Mouse (Mus musculus) heart, embryonic 13.5 days (tissue): ENCODE measurements around the gene Cd302. TPM values are rescaled to one million over a fixed set of nuclear protein-coding genes. Genes with fewer than 3 reads are reported as not detected.

Experiments
- ATAC-seq: fragments of 200-750 bp; cut with Nextera tagmentation; 2 replicates; pipeline ENCODE4 v1.8.0; 2017; ENCODE audit warnings: moderate TSS enrichment; ENCODE audit not compliant: insufficient number of reproducible peaks, low FRiP score, low TSS enrichment; ENCODE audit errors: extremely low read depth
- H3K27ac ChIP-seq: fragments of 300-500 bp; sonication (generic); replicated peaks from 2 replicates; pipeline ENCODE4 v1.5.1; 2015; ENCODE audit warnings: moderate library complexity, mild to moderate bottlenecking, inconsistent platforms
- H3K27me3 ChIP-seq: fragments of 300-500 bp; sonication (generic); replicated peaks from 2 replicates; pipeline ENCODE4 v1.6.1; 2015; ENCODE audit warnings: mild to moderate bottlenecking, inconsistent platforms
- H3K36me3 ChIP-seq: fragments of 300-500 bp; sonication (generic); 2 replicates; pipeline ENCODE4 v1.6.1; 2015; ENCODE audit warnings: mild to moderate bottlenecking, inconsistent platforms
- H3K4me1 ChIP-seq: fragments of 300-500 bp; sonication (generic); 2 replicates; pipeline ENCODE4 v1.6.1; 2015; ENCODE audit warnings: inconsistent platforms
- H3K4me2 ChIP-seq: fragments of 300-500 bp; sonication (generic); 2 replicates; pipeline ENCODE4 v1.6.1; 2015; ENCODE audit warnings: inconsistent platforms, mild to moderate bottlenecking, moderate library complexity
- H3K4me3 ChIP-seq: fragments of 300-500 bp; sonication (generic); 2 replicates; pipeline ENCODE4 v1.5.1; 2015; ENCODE audit warnings: moderate library complexity, mild to moderate bottlenecking, inconsistent platforms
- H3K9ac ChIP-seq: fragments of 300-500 bp; sonication (generic); 2 replicates; pipeline ENCODE4 v1.6.1; 2015; ENCODE audit warnings: inconsistent platforms, mild to moderate bottlenecking, moderate library complexity
- H3K9me3 ChIP-seq: fragments of 300-500 bp; sonication (generic); 2 replicates; pipeline ENCODE4 v1.6.1; 2016; ENCODE audit warnings: inconsistent platforms
- WGBS: fragments of 180-500 bp; shearing (Covaris S2); methylation state at CpG from one replicate; pipeline ENCODE4 v1.1.7; 2015; ENCODE audit warnings: mixed read lengths; 5-methylcytosine and 5-hydroxymethylcytosine counted together
- polyA plus RNA-seq: library from polyadenylated mRNA; unstranded; fragments of >200 nt; fragmentation: Nextera tagmentation; extraction: Ambion mirVana; gene quantifications from 2 replicates; pipeline ENCODE4 v1.2.1, GENCODE M21; 2015

The Cd302 gene
- 21.3 and 23.1 TPM in 2 replicates for polyA plus RNA-seq

GRCm38 (mm10) chr2:60284467-60284821 is at the start of gene Cd302:
Cd302 (minus strand) TSS chr2:60284488.
- Histone ChIP-seq H3K4me3 (peak within 1 kb of the TSS; percentile 53), H3K27me3 (0 out of 2 replicates have a peak, but pooled peaks cover 3% of the 10 kb centered on the region), H3K4me2 (peak within 1 kb of the TSS; percentile 75), H3K9me3 (no peaks in the 10 kb centered on the region; the same call in 1 of the 2 replicates), H3K4me1 (peaks cover 18% of the 10 kb centered on the region), H3K27ac (no peak within 1 kb of the TSS), H3K9ac (peak within 1 kb of the TSS; percentile 71), H3K36me3 (no peaks in the 10 kb centered on the region)
- WGBS, result 40% methylated on average over 4 of the region's 4 CpGs
- no peak for ATAC-seq

GRCm38 (mm10) chr2:60328641-60329040 is 44.4 kb upstream of the Cd302 start:
- no peak overlapping the region for H3K9ac ChIP-seq
- no peaks in the 10 kb centered on the region for H3K36me3 ChIP-seq
- H3K9me3 ChIP-seq, result no peaks in the 10 kb centered on the region
- no peak overlapping the region for H3K4me3 ChIP-seq
- ATAC-seq, result no peak
- no peak overlapping the region for H3K4me2 ChIP-seq
- no peak overlapping the region for H3K27ac ChIP-seq
- no peaks in the 10 kb centered on the region for H3K27me3 ChIP-seq
- 46% methylated on average over 10 of the region's 10 CpGs for WGBS
- no peaks in the 10 kb centered on the region for H3K4me1 ChIP-seq

- Histone ChIP-seq H3K27ac (no peak overlapping the region), H3K9ac (no peak overlapping the region), H3K4me3 (no peak overlapping the region), H3K9me3 (no peaks in the 10 kb centered on the region), H3K4me2 (no peak overlapping the region), H3K27me3 (no peaks in the 10 kb centered on the region), H3K36me3 (no peaks in the 10 kb centered on the region), H3K4me1 (no peaks in the 10 kb centered on the region)
- no peak for ATAC-seq
- WGBS, result 80% methylated on average over 11 of the region's 11 CpGs
These were observed 43.3 kb upstream of the Cd302 start for GRCm38 (mm10) chr2:60327581-60327980.

GRCm38 (mm10) chr2:60326948-60327347 is 42.7 kb upstream of the Cd302 start:
- WGBS, result 76% methylated on average over 7 of the region's 7 CpGs
- ATAC-seq, result no peak
- Histone ChIP-seq H3K27me3 (no peaks in the 10 kb centered on the region), H3K4me1 (no peaks in the 10 kb centered on the region), H3K27ac (no peak overlapping the region), H3K9ac (no peak overlapping the region), H3K9me3 (no peaks in the 10 kb centered on the region), H3K4me2 (no peak overlapping the region), H3K4me3 (no peak overlapping the region), H3K36me3 (no peaks in the 10 kb centered on the region)

- WGBS, result 70% methylated on average over 5 of the region's 5 CpGs
- no peaks in the 10 kb centered on the region for H3K4me1 ChIP-seq
- no peak overlapping the region for H3K9ac ChIP-seq
- H3K4me2 ChIP-seq, result no peak overlapping the region
- ATAC-seq, result no peak
- no peaks in the 10 kb centered on the region for H3K36me3 ChIP-seq
- H3K27ac ChIP-seq, result no peak overlapping the region
- no peaks in the 10 kb centered on the region for H3K9me3 ChIP-seq
- no peaks in the 10 kb centered on the region for H3K27me3 ChIP-seq
- no peak overlapping the region for H3K4me3 ChIP-seq
These were observed 39.1 kb upstream of the Cd302 start for GRCm38 (mm10) chr2:60323411-60323810.

- Histone ChIP-seq H3K27me3 (no peaks in the 10 kb centered on the region), H3K4me2 (no peak overlapping the region)
- no peak for ATAC-seq
These were observed 37.9 kb upstream of the Cd302 start for GRCm38 (mm10) chr2:60322031-60322726.

GRCm38 (mm10) chr2:60303796-60304195 is 19.5 kb upstream of the Cd302 start:
- ATAC-seq, result no peak
- H3K9ac ChIP-seq, result no peak overlapping the region
- no peak overlapping the region for H3K27ac ChIP-seq
- H3K27me3 ChIP-seq, result no peaks in the 10 kb centered on the region
- no peak overlapping the region for H3K4me2 ChIP-seq
- no peaks in the 10 kb centered on the region for H3K4me1 ChIP-seq
- H3K9me3 ChIP-seq, result no peaks in the 10 kb centered on the region
- no peak overlapping the region for H3K4me3 ChIP-seq
- WGBS, result 87% methylated on average over 4 of the region's 4 CpGs
- H3K36me3 ChIP-seq, result no peaks in the 10 kb centered on the region

More at GRCm38 (mm10) chr2:60322031-60322726, 37.9 kb upstream of the Cd302 start:
- no peaks in the 10 kb centered on the region for H3K9me3 ChIP-seq
- no peaks in the 10 kb centered on the region for H3K36me3 ChIP-seq
- no peak overlapping the region for H3K4me3 ChIP-seq
- H3K4me1 ChIP-seq, result no peaks in the 10 kb centered on the region
- 65% methylated on average over 6 of the region's 6 CpGs for WGBS
- no peak overlapping the region for H3K9ac ChIP-seq
- H3K27ac ChIP-seq, result no peak overlapping the region

- Histone ChIP-seq H3K27me3 (no peaks in the 10 kb centered on the region), H3K36me3 (no peaks in the 10 kb centered on the region), H3K27ac (no peak overlapping the region), H3K4me3 (no peak overlapping the region), H3K4me2 (no peak overlapping the region), H3K9ac (no peak overlapping the region), H3K4me1 (no peaks in the 10 kb centered on the region), H3K9me3 (no peaks in the 10 kb centered on the region)
- 80% methylated on average over 2 of the region's 2 CpGs for WGBS
- ATAC-seq, result no peak
These were observed 15.0 kb upstream of the Cd302 start for GRCm38 (mm10) chr2:60299323-60299722.

- Histone ChIP-seq H3K27ac (no peak overlapping the region), H3K36me3 (no peaks in the 10 kb centered on the region), H3K4me2 (no peak overlapping the region), H3K9ac (no peak overlapping the region), H3K9me3 (no peaks in the 10 kb centered on the region), H3K27me3 (no peaks in the 10 kb centered on the region), H3K4me3 (no peak overlapping the region), H3K4me1 (no peaks in the 10 kb centered on the region)
- no peak for ATAC-seq
- 64% methylated on average over 3 of the region's 3 CpGs for WGBS
These were observed 14.0 kb upstream of the Cd302 start for GRCm38 (mm10) chr2:60298266-60298665.

GRCm38 (mm10) chr2:60291381-60291780 is 7.1 kb upstream of the Cd302 start:
- 69% methylated on average over 4 of the region's 4 CpGs for WGBS
- ATAC-seq, result no peak
- Histone ChIP-seq H3K27me3 (no peaks in the 10 kb centered on the region), H3K36me3 (no peaks in the 10 kb centered on the region), H3K4me1 (no peaks in the 10 kb centered on the region), H3K4me3 (no peak overlapping the region), H3K4me2 (no peak overlapping the region), H3K9me3 (no peaks in the 10 kb centered on the region), H3K27ac (no peak overlapping the region), H3K9ac (no peak overlapping the region)

GRCm38 (mm10) chr2:60289451-60289850 is 5.2 kb upstream of the Cd302 start:
- no peaks in the 10 kb centered on the region for H3K36me3 ChIP-seq
- no peak for ATAC-seq
- no peak overlapping the region for H3K4me2 ChIP-seq
- WGBS, result 76% methylated on average over 1 of the region's 1 CpGs
- H3K9me3 ChIP-seq, result no peaks in the 10 kb centered on the region; the same call in 1 of the 2 replicates
- H3K27ac ChIP-seq, result no peak overlapping the region
- H3K9ac ChIP-seq, result no peak overlapping the region
- 0 out of 2 replicates have a peak, but pooled peaks cover 5% of the 10 kb centered on the region for H3K4me1 ChIP-seq
- 0 out of 2 replicates have a peak, but pooled peaks cover 3% of the 10 kb centered on the region for H3K27me3 ChIP-seq
- H3K4me3 ChIP-seq, result no peak overlapping the region

GRCm38 (mm10) chr2:60288606-60289005 is 4.3 kb upstream of the Cd302 start:
- Histone ChIP-seq H3K4me3 (no peak overlapping the region), H3K9me3 (no peaks in the 10 kb centered on the region; the same call in 1 of the 2 replicates), H3K4me1 (peaks cover 10% of the 10 kb centered on the region), H3K36me3 (no peaks in the 10 kb centered on the region), H3K9ac (no peak overlapping the region), H3K4me2 (no peak overlapping the region), H3K27ac (no peak overlapping the region), H3K27me3 (0 out of 2 replicates have a peak, but pooled peaks cover 3% of the 10 kb centered on the region)
- ATAC-seq, result no peak
- 61% methylated on average over 4 of the region's 4 CpGs for WGBS
